Mouse (Mus musculus): Measurements from ENCODE around the gene Aak1. TPM values are rescaled to one million over a fixed set of nuclear protein-coding genes. Genes with fewer than 3 reads are reported as not detected.
A peak's percentile ranks its signal among the peaks of the same experiment; 100 is the strongest.

The Aak1 gene
- total RNA-seq (2021): 100 to 1,000 TPM; 351 to 380 TPM
- long read RNA-seq, experiment 1, transcript Aak1-205 (1 exons, 2,768 nt): major isoform, 43 of 85 reads
- long read RNA-seq, experiment 1, partial matches to known transcripts: 11 of 85 reads
- long read RNA-seq, experiment 1, other reads (novel, unspliced or antisense): 31 of 85 reads
- long read RNA-seq, experiment 2, full-length matches to known transcripts: 36 of 65 reads
- long read RNA-seq, experiment 2, partial matches to known transcripts: 7 of 65 reads
- long read RNA-seq, experiment 2, other reads (novel, unspliced or antisense): 22 of 65 reads

DNA sequence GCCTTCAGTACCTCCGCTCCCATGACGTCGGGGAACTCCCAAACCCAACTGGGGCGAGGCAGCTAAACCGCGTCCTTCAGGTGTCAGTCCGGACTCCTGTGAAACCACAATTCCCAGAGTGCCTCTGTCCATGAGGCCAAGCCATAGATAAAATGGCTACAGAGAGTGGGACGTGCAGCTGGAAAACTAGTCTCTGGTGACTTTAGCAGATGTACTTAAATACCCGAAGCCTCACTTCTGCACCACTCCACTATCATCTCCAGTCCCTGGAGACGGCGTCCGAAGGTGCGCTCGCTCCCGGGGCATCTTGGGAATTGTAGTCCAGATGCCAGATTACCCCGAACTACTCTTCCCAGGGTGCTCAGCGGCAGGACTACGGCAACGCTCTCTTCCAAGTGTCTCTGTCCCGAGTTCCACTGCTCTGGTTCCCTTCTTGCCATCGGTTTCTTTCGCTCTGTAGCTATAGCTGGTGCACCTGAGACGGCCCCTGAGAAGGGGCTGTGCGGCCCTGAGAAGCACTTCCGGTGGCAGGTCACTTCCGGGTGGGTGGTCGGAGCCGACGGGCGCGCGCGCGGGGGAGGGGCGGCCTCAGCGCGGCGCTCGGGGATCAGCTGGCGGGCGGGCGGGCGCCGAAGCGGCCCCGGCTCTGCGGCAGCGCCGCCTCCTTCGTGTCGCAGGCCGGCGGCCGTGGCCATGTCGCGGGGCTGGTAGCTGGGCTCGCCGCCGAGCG lies at the start of gene Aak1:
Aak1 (plus strand) TSS at position 603 of the 730 bp plus-strand sequence.
- DNase-seq (ENCODE audit: low spot score in 2 of 2): peak; percentile 91 to 92
- intact Hi-C loops (cut with DNase I): no loop called here

DNA sequence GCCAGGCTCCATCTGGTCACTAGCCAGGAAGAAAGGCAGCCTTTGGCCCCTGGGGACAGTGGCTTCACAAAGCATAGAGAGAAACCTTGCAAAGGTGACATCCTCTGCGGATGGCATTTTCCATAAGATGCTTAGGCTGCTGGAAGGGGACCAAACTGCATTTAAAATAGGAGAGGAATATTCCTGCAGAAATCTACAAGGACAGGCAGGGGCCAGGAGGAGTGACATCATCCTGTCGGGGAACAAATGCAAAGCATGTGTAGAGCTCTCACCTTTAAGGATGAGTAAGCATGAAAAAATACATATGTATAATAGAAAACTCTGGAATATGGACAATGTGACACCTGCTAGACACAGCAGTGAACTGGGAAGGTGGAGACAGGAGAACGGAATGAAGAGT lies 48.9 kb upstream of the Aak1 start:
- intact Hi-C loops (cut with DNase I): no loop called here
- DNase-seq (ENCODE audit: low spot score in 2 of 2): no peak

DNA sequence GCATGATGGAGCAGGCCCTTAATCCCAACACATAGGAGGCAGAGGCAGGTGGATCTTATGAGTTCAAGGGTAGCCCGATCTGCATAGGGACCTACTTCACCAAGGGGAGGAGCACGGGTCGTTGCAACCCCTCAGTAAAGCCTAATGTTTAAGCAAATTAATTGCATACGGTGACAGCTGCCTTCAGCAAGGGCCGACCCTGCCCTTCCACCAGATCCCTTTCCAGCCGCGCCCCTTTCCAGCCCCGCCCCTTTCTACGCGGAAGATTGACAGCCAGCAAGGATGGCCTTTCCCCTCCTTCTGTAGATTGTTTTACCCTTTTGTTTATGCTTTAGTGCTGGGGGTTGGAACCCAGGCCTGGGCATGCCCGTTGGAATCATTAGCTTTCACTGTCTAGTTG lies 47.9 kb upstream of the Aak1 start:
- no peak for DNase-seq (ENCODE audit: low spot score in 2 of 2)
- intact Hi-C loops (cut with DNase I): no loop called here

- DNase-seq (ENCODE audit: low spot score in 2 of 2): no peak
- intact Hi-C loops (cut with DNase I): no loop called here
These were observed 44.7 kb upstream of the Aak1 start for GRCm38 (mm10) chr6:86804646-86805045.

- peak; percentile 85 to 88 for DNase-seq (ENCODE audit: low spot score in 2 of 2)
- intact Hi-C loops (cut with DNase I): loop anchor here (2.0 kb wide), 1 partner anchor 60 kb away; no protein-coding TSS in a partner anchor
These were observed 42.7 kb upstream of the Aak1 start for GRCm38 (mm10) chr6:86806455-86807086.

DNA sequence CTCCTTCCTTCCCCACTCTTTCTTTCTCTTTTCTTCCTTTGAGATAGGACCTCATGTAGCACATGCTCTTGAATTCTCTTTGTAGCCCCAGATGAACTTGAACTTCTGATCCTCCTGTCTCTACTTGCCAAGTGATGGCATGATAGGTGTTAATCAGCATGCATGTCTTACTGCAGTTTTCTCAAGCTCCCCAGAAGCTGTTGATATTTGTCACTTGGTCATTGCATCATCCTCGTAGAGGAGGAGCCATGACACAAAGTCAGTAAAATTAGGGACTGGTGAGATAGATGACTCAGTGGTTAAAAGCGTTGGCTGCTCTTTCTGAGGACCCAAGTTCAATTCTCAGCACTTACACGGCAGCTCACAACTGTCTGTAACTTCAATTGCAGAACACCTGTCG lies 36.4 kb upstream of the Aak1 start:
- DNase-seq (ENCODE audit: low spot score in 2 of 2): no peak
- intact Hi-C loops (cut with DNase I): loop anchor here (1.0 to 2.0 kb wide), 2 partner anchors 108 to 189 kb away; no protein-coding TSS in a partner anchor

GRCm38 (mm10) chr6:86813341-86813740 lies 36.0 kb upstream of the Aak1 start:
- intact Hi-C loops (cut with DNase I): loop anchor here (1.0 to 2.0 kb wide), 2 partner anchors 107 to 189 kb away; no protein-coding TSS in a partner anchor
- peak; percentile 47 to 67 for DNase-seq (ENCODE audit: low spot score in 2 of 2)

DNA sequence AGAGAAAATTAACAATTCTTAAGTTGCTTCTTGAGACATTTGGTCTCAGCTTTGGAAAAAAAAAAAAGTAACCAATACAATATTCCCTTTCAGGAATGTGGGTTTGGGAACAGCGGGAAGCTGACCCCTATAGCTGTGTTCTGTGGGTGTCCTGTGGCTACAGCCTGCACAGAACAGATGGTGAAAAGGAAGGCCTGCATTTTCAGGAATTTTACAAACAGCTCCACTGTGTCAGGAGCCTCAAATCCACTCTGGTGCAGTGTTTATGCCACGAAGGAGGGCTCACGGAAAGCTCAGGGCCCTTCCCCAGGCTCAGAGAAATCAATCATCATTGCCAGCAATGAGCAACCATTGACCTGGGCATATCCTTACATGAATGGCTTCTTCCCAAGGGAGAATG lies 34.4 kb upstream of the Aak1 start:
- DNase-seq (ENCODE audit: low spot score in 2 of 2): no peak
- intact Hi-C loops (cut with DNase I): no loop called here

- intact Hi-C loops (cut with DNase I): no loop called here
- no peak for DNase-seq (ENCODE audit: low spot score in 2 of 2)
These were observed 33.9 kb upstream of the Aak1 start for GRCm38 (mm10) chr6:86815436-86815835.

- DNase-seq (ENCODE audit: low spot score in 2 of 2): peak in 1 of 2 experiments; percentile 37
- intact Hi-C loops (cut with DNase I): no loop called here
These were observed 32.7 kb upstream of the Aak1 start for GRCm38 (mm10) chr6:86816586-86816985.

DNA sequence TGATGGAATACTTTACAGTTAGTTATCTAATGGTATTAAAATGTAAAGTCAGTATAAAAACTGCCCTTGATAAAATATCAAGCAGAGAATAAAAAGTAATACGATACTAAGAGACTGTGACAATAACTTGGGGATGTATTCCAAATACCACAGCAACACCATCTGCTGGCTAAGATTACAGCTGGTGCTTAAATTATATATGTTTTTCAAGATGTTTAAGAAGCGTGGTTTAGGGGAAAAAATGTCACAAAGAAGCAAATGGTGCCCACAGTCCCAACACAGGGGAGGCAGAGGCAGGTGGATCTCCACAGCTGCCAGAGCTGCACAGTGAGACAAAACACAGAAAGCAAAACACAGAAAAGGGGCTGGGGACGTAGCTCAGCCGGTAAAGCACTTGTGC lies 30.4 kb upstream of the Aak1 start:
- DNase-seq (ENCODE audit: low spot score in 2 of 2): no peak
- intact Hi-C loops (cut with DNase I): no loop called here

DNA sequence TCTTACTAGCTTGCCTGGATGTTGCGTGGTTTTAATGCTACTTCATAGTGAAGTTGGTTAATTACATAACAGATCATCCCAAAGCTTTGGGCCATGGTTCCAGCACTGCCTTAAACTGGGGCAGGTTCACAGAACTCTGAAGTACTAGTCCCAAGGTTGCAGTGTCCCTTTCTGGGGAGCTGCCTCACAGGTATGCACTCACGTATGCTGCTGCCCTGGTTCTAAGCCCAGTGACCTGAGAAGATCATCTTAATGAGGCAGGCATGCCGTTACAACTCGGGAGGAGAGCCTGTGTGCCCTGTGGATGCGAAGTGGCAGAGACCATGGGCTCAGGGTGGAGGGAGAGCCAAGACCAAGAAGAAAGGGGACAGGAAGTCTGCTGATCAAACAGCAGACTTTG lies 29.4 kb upstream of the Aak1 start:
- DNase-seq (ENCODE audit: low spot score in 2 of 2): no peak
- intact Hi-C loops (cut with DNase I): no loop called here

GRCm38 (mm10) chr6:86820690-86821089 lies 28.6 kb upstream of the Aak1 start:
- DNase-seq (ENCODE audit: low spot score in 2 of 2): peak in 1 of 2 experiments; percentile 31
- intact Hi-C loops (cut with DNase I): no loop called here

GRCm38 (mm10) chr6:86822285-86823050 lies 26.8 kb upstream of the Aak1 start:
- DNase-seq (ENCODE audit: low spot score in 2 of 2): peak; percentile 75 to 93
- intact Hi-C loops (cut with DNase I): no loop called here

GRCm38 (mm10) chr6:86823051-86823431 lies 26.3 kb upstream of the Aak1 start:
- intact Hi-C loops (cut with DNase I): no loop called here
- no peak for DNase-seq (ENCODE audit: low spot score in 2 of 2)

DNA sequence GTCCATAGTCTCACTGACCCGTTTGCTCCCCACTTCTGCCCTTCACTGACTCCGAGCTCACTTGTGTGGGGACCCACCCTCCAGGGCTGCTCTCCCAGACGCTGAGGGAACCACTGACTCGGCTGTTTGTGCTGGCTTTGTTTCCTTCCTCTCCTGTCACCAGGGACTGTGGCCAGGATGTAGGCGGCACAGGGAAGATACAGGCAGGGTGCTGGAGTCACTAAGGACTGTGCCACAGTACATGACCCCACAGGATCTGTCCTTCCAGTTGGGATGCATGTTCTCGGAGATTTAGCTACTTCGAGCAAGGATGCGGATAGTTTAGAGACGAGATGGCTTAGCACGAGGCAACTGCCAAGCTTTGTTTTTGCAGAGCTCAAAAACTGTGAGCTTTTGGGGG lies 25.5 kb upstream of the Aak1 start:
- intact Hi-C loops (cut with DNase I): no loop called here
- DNase-seq (ENCODE audit: low spot score in 2 of 2): peak in 1 of 2 experiments; percentile 35

GRCm38 (mm10) chr6:86824401-86824800 lies 24.9 kb upstream of the Aak1 start:
- DNase-seq (ENCODE audit: low spot score in 2 of 2): no peak
- intact Hi-C loops (cut with DNase I): no loop called here

GRCm38 (mm10) chr6:86827432-86827831 lies 21.9 kb upstream of the Aak1 start:
- DNase-seq (ENCODE audit: low spot score in 2 of 2): no peak
- intact Hi-C loops (cut with DNase I): no loop called here

DNA sequence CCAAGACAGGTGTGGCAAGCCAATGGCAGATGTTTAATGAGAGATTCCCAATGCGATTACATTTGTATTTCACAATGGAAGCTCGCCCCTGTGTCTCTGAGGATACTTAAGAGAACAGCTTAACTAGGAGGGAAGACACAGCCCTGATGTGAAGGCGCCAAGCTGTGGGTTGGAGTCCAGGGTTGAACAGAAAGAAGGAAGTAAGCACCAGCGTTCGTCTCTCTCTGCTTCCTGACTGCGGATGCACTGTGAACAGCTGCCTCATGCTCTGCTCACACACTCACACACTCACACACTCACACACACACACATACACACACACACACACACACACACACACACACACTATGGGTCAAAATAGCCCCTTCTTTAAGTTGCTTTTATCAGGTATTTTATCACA lies 19.5 kb upstream of the Aak1 start:
- intact Hi-C loops (cut with DNase I): no loop called here

More for the DNA sequence above, 19.5 kb upstream of the Aak1 start:
- DNase-seq (ENCODE audit: low spot score in 2 of 2): no peak
